Mouse (Mus musculus) hindbrain, embryonic 15.5 days (tissue): ENCODE measurements around the gene Cnnm2. TPM values are rescaled to one million over a fixed set of nuclear protein-coding genes. Genes with fewer than 3 reads are reported as not detected.

Experiments used
- ATAC-seq: fragments of 200-750 bp; cut with Nextera tagmentation; 2 replicates; pipeline ENCODE4 v1.8.0; 2017; ENCODE audit warnings: low read depth, moderate number of reproducible peaks, moderate TSS enrichment; ENCODE audit not compliant: low FRiP score
- H3K27ac ChIP-seq: fragments of 300-500 bp; sonication (generic); replicated peaks from 2 replicates; pipeline ENCODE4 v1.5.1; 2015; ENCODE audit warnings: mild to moderate bottlenecking, inconsistent platforms
- H3K27me3 ChIP-seq: fragments of 300-500 bp; sonication (generic); 2 replicates; pipeline ENCODE4 v1.6.1; 2015; ENCODE audit warnings: control low read depth, inconsistent platforms
- H3K36me3 ChIP-seq: fragments of 300-500 bp; sonication (generic); 2 replicates; pipeline ENCODE4 v1.6.1; 2015; ENCODE audit warnings: control low read depth, inconsistent platforms
- H3K4me1 ChIP-seq: fragments of 300-500 bp; sonication (generic); replicated peaks from 2 replicates; pipeline ENCODE4 v1.6.1; 2015; ENCODE audit warnings: control low read depth, inconsistent platforms
- H3K4me2 ChIP-seq: fragments of 300-500 bp; sonication (generic); 2 replicates; pipeline ENCODE4 v1.6.1; 2015; ENCODE audit warnings: moderate library complexity, mild to moderate bottlenecking, inconsistent platforms
- H3K4me3 ChIP-seq: fragments of 300-500 bp; sonication (generic); 2 replicates; pipeline ENCODE4 v1.5.1; 2015; ENCODE audit warnings: mild to moderate bottlenecking, inconsistent platforms
- H3K9ac ChIP-seq: fragments of 300-500 bp; sonication (generic); 2 replicates; pipeline ENCODE4 v1.6.1; 2015; ENCODE audit warnings: inconsistent platforms
- H3K9me3 ChIP-seq: fragments of 300-500 bp; sonication (generic); 2 replicates; pipeline ENCODE4 v1.6.1; 2016; ENCODE audit warnings: control low read depth, inconsistent platforms
- WGBS: fragments of 180-500 bp; shearing (Covaris S2); methylation state at CpG from one replicate; pipeline ENCODE4 v1.1.7; 2015; 5-methylcytosine and 5-hydroxymethylcytosine counted together
- polyA plus RNA-seq: library from polyadenylated mRNA; unstranded; fragments of >200 nt; fragmentation: Nextera tagmentation; extraction: Ambion mirVana; gene quantifications from 2 replicates; pipeline ENCODE4 v1.2.1, GENCODE M21; 2015

The Cnnm2 gene
- polyA plus RNA-seq, 1 experiment from 2014 or later = 8.6 TPM

DNA sequence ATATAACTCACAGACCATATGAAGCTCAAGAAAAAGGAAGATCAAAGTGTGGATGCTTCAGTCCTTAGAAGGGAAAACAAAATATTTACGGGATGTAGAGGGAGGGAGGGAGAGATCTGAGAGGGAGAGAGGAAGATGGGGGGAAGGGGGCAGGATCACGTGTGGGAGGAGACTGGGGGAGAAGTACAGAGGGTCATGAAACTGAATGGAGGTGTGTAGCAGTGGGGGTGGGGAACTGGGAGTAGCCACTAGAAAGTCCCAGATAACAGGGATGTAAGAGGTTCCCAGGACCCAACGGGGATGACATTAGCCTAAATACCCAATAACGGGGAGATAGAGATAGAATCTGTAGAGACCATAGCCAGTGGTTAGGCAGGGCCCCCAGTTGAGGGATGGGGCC, 73.9 kb downstream of the Cnnm2 start:
- Histone ChIP-seq H3K27ac (no peak overlapping the region), H3K9me3 (no peaks in the 10 kb centered on the region), H3K4me1 (no peaks in the 10 kb centered on the region), H3K4me2 (no peak overlapping the region), H3K27me3 (no peaks in the 10 kb centered on the region), H3K4me3 (no peak overlapping the region), H3K36me3 (no peaks in the 10 kb centered on the region), H3K9ac (no peak overlapping the region)
- no peak for ATAC-seq
- 79% methylated on average over 4 of the region's 4 CpGs for WGBS

GRCm38 (mm10) chr19:46836085-46836484, 74.7 kb downstream of the Cnnm2 start:
- Histone ChIP-seq H3K9me3 (no peaks in the 10 kb centered on the region), H3K4me3 (no peak overlapping the region), H3K27me3 (no peaks in the 10 kb centered on the region), H3K27ac (no peak overlapping the region), H3K4me2 (no peak overlapping the region), H3K9ac (no peak overlapping the region), H3K36me3 (no peaks in the 10 kb centered on the region), H3K4me1 (no peaks in the 10 kb centered on the region)
- ATAC-seq = no peak
- WGBS = 47% methylated on average over 3 of the region's 3 CpGs

DNA sequence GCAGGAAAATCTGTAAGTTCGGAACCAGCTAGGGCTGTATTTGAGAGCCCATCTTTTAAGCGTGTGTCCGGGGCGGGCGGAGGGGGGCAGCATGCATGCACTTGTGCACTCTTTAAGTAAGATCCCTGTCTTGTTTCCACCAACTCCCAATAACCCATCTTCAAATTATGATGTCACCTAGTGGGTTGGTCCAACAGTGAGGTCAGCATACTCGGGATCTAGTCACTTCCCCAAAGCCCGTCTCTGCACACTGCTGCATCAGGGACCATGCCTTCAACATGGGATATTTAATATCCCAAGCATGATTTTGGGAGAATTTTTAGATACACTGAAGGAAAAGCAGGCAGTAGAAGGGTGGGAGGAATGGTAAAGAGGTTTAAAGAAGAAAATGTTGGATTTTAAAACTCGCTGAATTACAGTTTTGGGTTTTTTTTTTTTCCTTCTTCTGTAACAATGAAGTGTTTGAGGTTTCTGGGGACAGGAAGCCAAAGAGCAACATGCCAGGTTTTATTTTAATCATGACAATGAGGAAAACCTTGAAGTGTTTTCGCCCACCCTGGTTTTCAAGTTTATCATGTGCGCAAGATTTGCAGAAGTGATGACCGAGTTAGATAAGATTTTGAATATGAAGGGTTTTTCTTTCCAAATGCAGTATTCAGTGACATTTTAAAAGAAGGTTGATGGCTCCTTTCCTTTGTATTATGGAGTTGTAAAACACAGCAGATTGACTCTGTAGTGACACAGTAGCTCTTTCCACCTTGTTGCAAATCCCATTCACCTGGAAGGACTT, 76.1 kb downstream of the Cnnm2 start:
- Histone ChIP-seq H3K9me3 (no peaks in the 10 kb centered on the region), H3K27ac (no peak overlapping the region), H3K9ac (no peak overlapping the region), H3K27me3 (no peaks in the 10 kb centered on the region), H3K4me2 (no peak overlapping the region), H3K4me1 (no peaks in the 10 kb centered on the region), H3K4me3 (no peak overlapping the region), H3K36me3 (no peaks in the 10 kb centered on the region)
- WGBS = 90% methylated on average over 11 of the region's 11 CpGs
- no peak for ATAC-seq

DNA sequence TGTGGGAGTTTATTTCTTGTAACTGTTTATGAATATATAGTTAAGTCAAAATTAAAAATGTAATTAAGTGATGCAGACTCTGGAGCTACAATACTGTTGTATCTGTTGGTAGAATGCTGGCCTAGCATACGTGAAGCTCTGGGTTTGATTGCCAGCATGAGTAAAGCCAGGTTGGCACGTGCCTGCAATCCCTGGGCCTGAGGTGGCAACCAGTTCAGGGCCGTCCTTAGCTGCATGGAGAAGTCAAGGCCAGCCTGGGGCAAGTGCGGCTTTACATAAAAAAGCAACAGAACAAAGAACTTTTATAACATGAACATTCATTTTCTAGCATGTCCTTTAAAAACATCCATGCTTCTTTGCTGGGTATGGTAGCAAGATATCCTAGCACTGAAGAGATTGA, 79.6 kb downstream of the Cnnm2 start:
- H3K36me3 ChIP-seq = no peaks in the 10 kb centered on the region
- 85% methylated on average over 4 of the region's 4 CpGs for WGBS

DNA sequence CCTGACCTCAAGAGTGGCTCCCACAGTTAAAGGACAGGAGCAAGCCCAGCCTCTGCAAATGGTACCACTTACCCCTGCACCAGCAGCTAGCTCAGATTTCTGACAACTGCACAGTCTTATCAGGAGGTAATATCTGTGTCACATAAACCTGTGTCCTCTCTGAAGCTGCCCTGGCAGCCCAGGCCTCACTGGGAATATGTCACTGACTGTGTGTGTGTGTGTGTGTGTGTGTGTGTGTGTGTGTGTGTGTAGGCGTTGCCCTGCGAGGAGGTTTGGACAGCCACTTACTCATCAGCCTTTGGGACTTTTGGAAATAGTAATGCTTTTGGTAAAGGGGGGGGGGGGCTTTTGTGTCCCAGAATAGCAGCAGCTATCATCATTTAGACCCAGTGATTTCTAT, 81.6 kb downstream of the Cnnm2 start:
- WGBS = 67% methylated on average over 2 of the region's 2 CpGs
- Histone ChIP-seq H3K9me3 (no peaks in the 10 kb centered on the region), H3K36me3 (no peaks in the 10 kb centered on the region), H3K4me3 (no peak overlapping the region), H3K4me2 (no peak overlapping the region), H3K9ac (no peak overlapping the region), H3K27me3 (no peaks in the 10 kb centered on the region), H3K4me1 (peaks cover 4% of the 10 kb centered on the region; the same call in 1 of the 2 replicates), H3K27ac (no peak overlapping the region)
- ATAC-seq = no peak

More for the DNA sequence above, 79.6 kb downstream of the Cnnm2 start:
- no peaks in the 10 kb centered on the region for H3K9me3 ChIP-seq
- peaks cover 4% of the 10 kb centered on the region; the same call in 1 of the 2 replicates for H3K4me1 ChIP-seq
- no peak overlapping the region for H3K4me3 ChIP-seq
- no peak for ATAC-seq
- no peak overlapping the region for H3K9ac ChIP-seq
- H3K4me2 ChIP-seq = no peak overlapping the region
- no peak overlapping the region for H3K27ac ChIP-seq
- H3K27me3 ChIP-seq = no peaks in the 10 kb centered on the region

GRCm38 (mm10) chr19:46846056-46846455, 84.7 kb downstream of the Cnnm2 start:
- no peak for ATAC-seq
- WGBS = 82% methylated on average over 7 of the region's 7 CpGs
- no peak overlapping the region for H3K27ac ChIP-seq
- H3K4me1 ChIP-seq = peaks cover 10% of the 10 kb centered on the region; the same call in 1 of the 2 replicates
- H3K36me3 ChIP-seq = no peaks in the 10 kb centered on the region
- H3K9me3 ChIP-seq = no peaks in the 10 kb centered on the region
- no peak overlapping the region for H3K4me2 ChIP-seq
- H3K27me3 ChIP-seq = no peaks in the 10 kb centered on the region
- H3K4me3 ChIP-seq = no peak overlapping the region
- no peak overlapping the region for H3K9ac ChIP-seq

GRCm38 (mm10) chr19:46846459-46846858, 85.1 kb downstream of the Cnnm2 start:
- no peaks in the 10 kb centered on the region for H3K36me3 ChIP-seq
- no peaks in the 10 kb centered on the region for H3K27me3 ChIP-seq
- no peak overlapping the region for H3K27ac ChIP-seq
- WGBS = 83% methylated on average over 5 of the region's 5 CpGs
- no peak overlapping the region for H3K4me3 ChIP-seq
- ATAC-seq = no peak
- H3K9ac ChIP-seq = no peak overlapping the region
- H3K4me2 ChIP-seq = no peak overlapping the region
- no peaks in the 10 kb centered on the region for H3K9me3 ChIP-seq
- H3K4me1 ChIP-seq = peaks cover 10% of the 10 kb centered on the region; the same call in 1 of the 2 replicates

- no peak overlapping the region for H3K4me3 ChIP-seq
- no peak overlapping the region for H3K4me2 ChIP-seq
- 67% methylated on average over 14 of the region's 14 CpGs for WGBS
These were observed 87.2 kb downstream of the Cnnm2 start for GRCm38 (mm10) chr19:46848381-46849268.

GRCm38 (mm10) chr19:46849443-46849997, 88.1 kb downstream of the Cnnm2 start:
- Histone ChIP-seq H3K4me3 (no peak overlapping the region), H3K27me3 (no peaks in the 10 kb centered on the region), H3K4me1 (peaks cover 10% of the 10 kb centered on the region; the same call in 1 of the 2 replicates), H3K27ac (no peak overlapping the region), H3K4me2 (no peak overlapping the region), H3K9me3 (no peaks in the 10 kb centered on the region), H3K36me3 (no peaks in the 10 kb centered on the region), H3K9ac (no peak overlapping the region)
- 79% methylated on average over 9 of the region's 9 CpGs for WGBS
- no peak for ATAC-seq

More at GRCm38 (mm10) chr19:46848381-46849268, 87.2 kb downstream of the Cnnm2 start:
- ATAC-seq = no peak
- Histone ChIP-seq H3K4me1 (peaks cover 10% of the 10 kb centered on the region; the same call in 1 of the 2 replicates), H3K9ac (no peak overlapping the region), H3K27ac (0 out of 2 replicates have a peak overlapping the region, but pooled peaks have one; percentile 36), H3K36me3 (no peaks in the 10 kb centered on the region), H3K27me3 (no peaks in the 10 kb centered on the region), H3K9me3 (no peaks in the 10 kb centered on the region)

GRCm38 (mm10) chr19:46856232-46856631, 94.8 kb downstream of the Cnnm2 start:
- no peaks in the 10 kb centered on the region for H3K27me3 ChIP-seq
- ATAC-seq = no peak
- 43% methylated on average over 6 of the region's 6 CpGs for WGBS
- no peak overlapping the region for H3K9ac ChIP-seq
- H3K36me3 ChIP-seq = no peaks in the 10 kb centered on the region
- peak overlapping the region; percentile 62 for H3K27ac ChIP-seq
- no peaks in the 10 kb centered on the region for H3K9me3 ChIP-seq
- H3K4me2 ChIP-seq = peak overlapping the region; percentile 17; the same call in 1 of the 2 replicates
- H3K4me3 ChIP-seq = no peak overlapping the region
- H3K4me1 ChIP-seq = peaks cover 18% of the 10 kb centered on the region

DNA sequence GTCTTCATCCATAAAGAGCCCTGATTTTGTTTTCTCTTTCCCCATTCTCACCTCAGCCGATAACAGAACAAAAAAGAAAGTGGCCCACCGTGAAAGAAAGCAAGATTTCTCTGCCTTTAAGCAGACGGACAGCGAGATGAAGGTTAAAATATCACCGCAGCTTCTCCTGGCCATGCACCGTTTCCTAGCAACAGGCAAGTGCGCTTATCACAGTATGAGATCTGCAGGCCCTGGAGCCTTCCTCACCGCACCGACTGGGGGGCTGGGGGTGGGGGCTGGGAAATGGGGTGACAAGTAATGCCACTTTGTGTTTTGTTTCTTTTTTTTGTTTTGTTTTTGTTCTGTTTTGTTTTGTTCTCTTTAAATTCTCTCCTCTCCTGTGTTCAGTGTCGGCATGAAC, 95.4 kb downstream of the Cnnm2 start:
- Histone ChIP-seq H3K4me2 (peak overlapping the region; percentile 17; the same call in 1 of the 2 replicates), H3K4me3 (no peak overlapping the region), H3K27me3 (no peaks in the 10 kb centered on the region), H3K4me1 (peaks cover 18% of the 10 kb centered on the region), H3K36me3 (no peaks in the 10 kb centered on the region), H3K9me3 (no peaks in the 10 kb centered on the region), H3K27ac (peak overlapping the region; percentile 62), H3K9ac (no peak overlapping the region)
- no peak for ATAC-seq
- WGBS = 14% methylated on average over 10 of the region's 10 CpGs
